Mouse (Mus musculus): ENCODE results near the gene Ipo11. TPM values are rescaled to one million over a fixed set of nuclear protein-coding genes. Genes with fewer than 3 reads are reported as not detected.

The Ipo11 gene
- polyA plus RNA-seq, 2 experiments = 15.3 to 35.2 TPM

DNA sequence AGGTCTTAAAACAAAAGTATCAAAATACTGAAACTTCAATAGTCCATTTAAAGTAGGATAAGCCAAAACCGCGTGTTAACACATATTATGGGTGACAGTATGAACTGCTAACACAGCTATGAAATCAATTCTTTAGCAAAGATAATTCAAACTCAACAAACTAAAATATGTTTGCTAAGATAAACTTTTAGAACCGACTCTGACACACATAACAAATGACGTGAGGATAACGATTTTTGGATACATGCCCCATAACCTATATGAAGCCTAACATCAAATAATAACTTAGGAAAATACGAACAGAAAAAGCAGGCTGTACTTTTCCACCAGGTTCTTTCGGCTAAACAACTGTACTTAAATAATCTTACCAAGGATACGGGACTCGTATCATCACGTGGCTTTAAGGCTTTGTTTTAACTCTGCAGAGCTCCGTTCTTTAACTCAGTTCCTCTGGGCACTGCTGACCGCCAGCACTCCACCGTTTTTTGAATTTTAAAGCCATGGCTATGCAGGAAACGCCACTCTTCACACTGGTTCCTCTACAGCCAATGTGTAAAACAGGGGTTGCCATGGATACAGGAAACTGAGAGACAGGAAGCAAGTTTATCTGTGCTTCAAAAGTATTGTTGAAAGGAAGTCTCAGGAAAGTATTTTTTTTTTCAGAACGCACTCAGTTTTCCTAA, 100.8 kb downstream of the Ipo11 start:
- Histone ChIP-seq H3K27me3 (ENCODE audit: control insufficient read depth, insufficient read depth, low read length) (no peaks in the 10 kb centered on the region), H3K9ac (replicated peaks) (0 out of 2 replicates have a peak overlapping the region, but pooled peaks have one; percentile 23), H3K4me1 (replicated peaks; ENCODE audit: control insufficient read depth in 2 of 2, insufficient read depth in 2 of 2, low read length in 1 of 2) (peaks cover 0 to 7% of the 10 kb centered on the region in 2 experiments; a peak in 1 of 4 replicates), H3K9me3 (ENCODE audit: control insufficient read depth, low read length) (no peaks in the 10 kb centered on the region), H3K4me2 (ENCODE audit: low read depth) (peak overlapping the region; percentile 44), H3K27ac (0 out of 2 replicates have a peak overlapping the region, but pooled peaks have one; percentile 13), H3K4me3 (ENCODE audit: insufficient read depth in 1 of 2, low read depth in 2 of 2, low read length in 2 of 2) (peak overlapping the region; percentile 24 to 29; a peak in 3 of 4 replicates), H3K36me3 (replicated peaks; ENCODE audit: control insufficient read depth, insufficient read depth, low read depth) (peaks cover 3% of the 10 kb centered on the region)
- ATAC-seq (ENCODE audit: insufficient read depth) = peak; percentile 64
- peak; percentile 20 to 37 (median 27) for DNase-seq (ENCODE audit: low read depth in 3 of 3, low spot score in 3 of 3)
- WGBS (ENCODE audit: insufficient replicate concordance) = 11% methylated on average over 15 of the region's 15 CpGs
- TF ChIP-seq EP300 (IDR thresholded peaks at IDR 0.05; ENCODE audit: low read depth) (no peak), CTCF (IDR thresholded peaks at IDR 0.05; ENCODE audit: low read depth) (no peak)

DNA sequence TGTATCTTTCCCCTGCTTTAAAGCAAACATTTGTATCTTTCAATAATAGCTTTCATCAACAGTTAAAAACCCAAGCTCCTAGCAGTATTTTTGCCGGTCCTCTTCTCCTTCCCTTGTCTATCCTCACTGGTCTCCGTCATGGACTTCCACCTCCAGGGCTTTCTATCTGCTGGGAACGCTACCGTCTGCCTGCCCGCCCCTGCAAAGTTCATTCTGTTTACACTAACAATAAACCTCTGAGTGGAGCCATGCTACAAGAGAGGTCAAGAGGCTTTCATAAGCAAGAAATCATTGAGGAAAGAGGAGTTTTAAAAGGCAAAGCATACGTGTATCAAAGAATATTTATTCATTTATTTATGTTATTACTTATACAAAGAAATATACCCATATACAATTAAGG, 106.7 kb downstream of the Ipo11 start:
- 63% methylated on average over 6 of the region's 6 CpGs for WGBS (ENCODE audit: insufficient replicate concordance)
- Histone ChIP-seq H3K4me3 (ENCODE audit: insufficient read depth in 1 of 2, low read depth in 2 of 2, low read length in 2 of 2) (no peak overlapping the region), H3K9ac (replicated peaks) (no peak overlapping the region), H3K36me3 (replicated peaks; ENCODE audit: control insufficient read depth, insufficient read depth, low read depth) (peaks cover 3% of the 10 kb centered on the region), H3K27ac (no peak overlapping the region), H3K9me3 (ENCODE audit: control insufficient read depth, low read length) (no peaks in the 10 kb centered on the region), H3K4me1 (replicated peaks; ENCODE audit: control insufficient read depth in 2 of 2, insufficient read depth in 2 of 2, low read length in 1 of 2) (peaks cover 0 to 9% of the 10 kb centered on the region in 2 experiments; a peak in 2 of 4 replicates), H3K27me3 (ENCODE audit: control insufficient read depth, insufficient read depth, low read length) (no peaks in the 10 kb centered on the region), H3K4me2 (ENCODE audit: low read depth) (no peak overlapping the region)
- DNase-seq (ENCODE audit: low read depth in 3 of 3, low spot score in 3 of 3) = no peak
- no peak for ATAC-seq (ENCODE audit: insufficient read depth)
- TF ChIP-seq CTCF (IDR thresholded peaks at IDR 0.05; ENCODE audit: low read depth) = no peak
- no peak for TF ChIP-seq EP300 (IDR thresholded peaks at IDR 0.05; ENCODE audit: low read depth)

DNA sequence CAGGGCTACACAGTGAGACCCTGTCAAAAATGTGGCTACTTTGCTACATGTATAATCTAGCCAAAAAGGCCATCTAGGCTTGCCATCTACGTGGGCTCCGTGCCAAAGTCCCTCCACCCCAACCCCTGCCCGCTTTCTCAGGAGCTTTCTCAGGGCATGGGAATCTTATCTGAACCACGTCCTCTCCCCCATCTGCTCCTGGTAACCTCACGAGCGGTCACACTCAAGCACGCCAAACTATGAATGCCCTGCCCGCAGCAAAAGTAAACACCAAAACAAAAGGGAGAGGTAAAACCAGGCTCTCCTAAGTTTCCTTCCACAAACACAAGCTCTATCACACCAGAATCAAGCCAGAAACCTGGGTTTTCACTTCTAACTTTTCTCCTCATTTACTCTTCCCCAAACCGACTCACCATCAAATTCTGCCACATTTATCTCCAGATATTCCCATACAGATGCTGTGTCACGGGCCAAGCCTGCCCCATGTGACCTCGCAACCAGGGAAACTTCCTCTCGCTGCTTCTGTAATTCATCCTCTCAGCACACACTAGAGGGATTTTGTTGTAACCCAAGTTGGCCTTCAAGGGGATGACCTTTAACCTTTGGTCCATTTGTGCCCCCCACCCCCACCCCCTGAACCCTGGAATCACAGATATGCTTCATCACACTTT, 107.3 kb downstream of the Ipo11 start:
- Histone ChIP-seq H3K9ac (replicated peaks) (no peak overlapping the region), H3K4me1 (replicated peaks; ENCODE audit: control insufficient read depth in 2 of 2, insufficient read depth in 2 of 2, low read length in 1 of 2) (peaks cover 0 to 9% of the 10 kb centered on the region in 2 experiments; a peak in 2 of 4 replicates), H3K4me3 (ENCODE audit: insufficient read depth in 1 of 2, low read depth in 2 of 2, low read length in 2 of 2) (no peak overlapping the region), H3K36me3 (replicated peaks; ENCODE audit: control insufficient read depth, insufficient read depth, low read depth) (peaks cover 3% of the 10 kb centered on the region), H3K27me3 (ENCODE audit: control insufficient read depth, insufficient read depth, low read length) (no peaks in the 10 kb centered on the region), H3K4me2 (ENCODE audit: low read depth) (no peak overlapping the region), H3K27ac (no peak overlapping the region), H3K9me3 (ENCODE audit: control insufficient read depth, low read length) (no peaks in the 10 kb centered on the region)
- DNase-seq (ENCODE audit: low read depth in 3 of 3, low spot score in 3 of 3) = no peak
- ATAC-seq (ENCODE audit: insufficient read depth) = 0 out of 2 replicates have a peak, but pooled peaks have one; percentile 21
- WGBS (ENCODE audit: insufficient replicate concordance) = 40% methylated on average over 12 of the region's 12 CpGs
- TF ChIP-seq EP300 (IDR thresholded peaks at IDR 0.05; ENCODE audit: low read depth) (no peak), CTCF (IDR thresholded peaks at IDR 0.05; ENCODE audit: low read depth) (no peak)

DNA sequence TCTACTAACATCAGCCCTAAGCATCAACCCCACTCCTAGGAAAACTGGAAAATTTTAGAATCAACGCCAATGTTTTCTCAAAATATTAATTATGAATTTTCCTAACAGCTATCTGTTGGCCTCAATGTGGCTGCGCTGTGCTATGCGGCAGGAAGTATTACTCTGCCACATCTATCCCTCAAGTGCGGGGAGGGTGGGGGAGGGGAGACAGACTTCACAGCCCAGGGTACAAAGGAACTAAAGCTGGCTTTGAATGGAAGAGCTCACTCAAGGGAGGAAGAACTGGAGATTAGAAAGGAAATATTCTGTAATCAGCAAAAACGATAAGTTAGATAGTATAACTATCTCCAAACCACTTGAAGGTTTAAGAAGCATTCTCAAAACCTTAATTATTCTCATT, 111.1 kb downstream of the Ipo11 start:
- 34% methylated on average over 5 of the region's 5 CpGs for WGBS (ENCODE audit: insufficient replicate concordance)
- ATAC-seq (ENCODE audit: insufficient read depth) (no peak), DNase-seq (ENCODE audit: low read depth in 3 of 3, low spot score in 3 of 3) (no peak)
- Histone ChIP-seq H3K9me3 (ENCODE audit: control insufficient read depth, low read length) (no peaks in the 10 kb centered on the region), H3K27me3 (ENCODE audit: control insufficient read depth, insufficient read depth, low read length) (no peaks in the 10 kb centered on the region), H3K27ac (no peak overlapping the region), H3K4me3 (ENCODE audit: insufficient read depth in 1 of 2, low read depth in 2 of 2, low read length in 2 of 2) (no peak overlapping the region), H3K36me3 (replicated peaks; ENCODE audit: control insufficient read depth, insufficient read depth, low read depth) (no peaks in the 10 kb centered on the region), H3K4me2 (ENCODE audit: low read depth) (no peak overlapping the region), H3K9ac (replicated peaks) (no peak overlapping the region), H3K4me1 (replicated peaks; ENCODE audit: control insufficient read depth in 2 of 2, insufficient read depth in 2 of 2, low read length in 1 of 2) (peaks cover 0 to 9% of the 10 kb centered on the region in 2 experiments; a peak in 2 of 4 replicates)
- TF ChIP-seq CTCF (IDR thresholded peaks at IDR 0.05; ENCODE audit: low read depth) = no peak
- TF ChIP-seq EP300 (IDR thresholded peaks at IDR 0.05; ENCODE audit: low read depth) = no peak

DNA sequence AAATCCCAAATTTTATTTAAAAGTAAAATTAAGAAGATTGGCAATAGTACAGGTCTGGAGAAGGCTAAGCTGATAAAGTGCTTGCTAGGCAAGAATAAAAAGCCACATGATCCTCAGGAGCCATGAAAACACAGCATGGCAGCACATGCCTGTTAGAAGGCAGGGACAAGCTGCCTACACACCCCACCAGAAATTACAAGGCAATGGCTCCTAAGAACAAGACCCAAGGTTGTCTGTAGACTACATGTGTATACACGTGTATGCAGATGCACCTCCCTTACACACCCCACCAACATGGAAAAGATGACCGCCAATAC, 112.9 kb downstream of the Ipo11 start:
- no peak overlapping the region for H3K4me3 ChIP-seq (ENCODE audit: insufficient read depth in 1 of 2, low read depth in 2 of 2, low read length in 2 of 2)
- H3K4me1 ChIP-seq (replicated peaks; ENCODE audit: control insufficient read depth in 2 of 2, insufficient read depth in 2 of 2, low read length in 1 of 2) = no peaks in the 10 kb centered on the region; a peak in 1 of 4 replicates
- no peak for TF ChIP-seq EP300 (IDR thresholded peaks at IDR 0.05; ENCODE audit: low read depth)
- no peak for TF ChIP-seq CTCF (IDR thresholded peaks at IDR 0.05; ENCODE audit: low read depth)
- no peak overlapping the region for H3K4me2 ChIP-seq (ENCODE audit: low read depth)
- ATAC-seq (ENCODE audit: insufficient read depth) (no peak), DNase-seq (ENCODE audit: low read depth in 3 of 3, low spot score in 3 of 3) (no peak)
- H3K36me3 ChIP-seq (replicated peaks; ENCODE audit: control insufficient read depth, insufficient read depth, low read depth) = no peaks in the 10 kb centered on the region; the same call in 1 of the 2 replicates
- 84% methylated on average over 2 of the region's 2 CpGs for WGBS (ENCODE audit: insufficient replicate concordance)
- no peaks in the 10 kb centered on the region for H3K9me3 ChIP-seq (ENCODE audit: control insufficient read depth, low read length)
- no peaks in the 10 kb centered on the region for H3K27me3 ChIP-seq (ENCODE audit: control insufficient read depth, insufficient read depth, low read length)
- no peak overlapping the region for H3K9ac ChIP-seq (replicated peaks)
- H3K27ac ChIP-seq = no peak overlapping the region
